Mouse (Mus musculus): Measurements from ENCODE around the gene Vwa3a. TPM values are rescaled to one million over a fixed set of nuclear protein-coding genes. Genes with fewer than 3 reads are reported as not detected.

Gene Vwa3a
- polyA plus RNA-seq, 1 experiment from 2014 or later = 0.41 TPM

GRCm38 (mm10) chr7:120754671-120755070 lies 15.6 kb downstream of the Vwa3a start:
- 8% methylated on average over 5 of the region's 5 CpGs for WGBS
- no peaks in the 10 kb centered on the region for H3K27me3 ChIP-seq (ENCODE audit: poor library complexity, severe bottlenecking)
- no peak overlapping the region for H3K27ac ChIP-seq
- H3K4me3 ChIP-seq = no peak overlapping the region
- H3K36me3 ChIP-seq (replicated peaks) = no peaks in the 10 kb centered on the region
- no peaks in the 10 kb centered on the region for H3K9me3 ChIP-seq
- no peaks in the 10 kb centered on the region for H3K4me1 ChIP-seq
- peak; percentile 84 for DNase-seq (ENCODE audit: extremely low spot score, low spot score)

- Histone ChIP-seq H3K4me1 (peaks cover 18% of the 10 kb centered on the region), H3K4me3 (no peak overlapping the region), H3K27me3 (ENCODE audit: poor library complexity, severe bottlenecking) (no peaks in the 10 kb centered on the region), H3K27ac (0 out of 2 replicates have a peak overlapping the region, but pooled peaks have one; percentile 60), H3K36me3 (replicated peaks) (no peaks in the 10 kb centered on the region), H3K9me3 (no peaks in the 10 kb centered on the region)
- 4% methylated on average over 1 of the region's 1 CpGs for WGBS
- no peak for DNase-seq (ENCODE audit: extremely low spot score, low spot score)
These were observed 28.3 kb downstream of the Vwa3a start for GRCm38 (mm10) chr7:120767369-120767768.

GRCm38 (mm10) chr7:120771389-120771788 lies 32.3 kb downstream of the Vwa3a start:
- DNase-seq (ENCODE audit: extremely low spot score, low spot score) = no peak

GRCm38 (mm10) chr7:120778012-120778411 lies 38.9 kb downstream of the Vwa3a start:
- WGBS = 68% methylated on average over 2 of the region's 2 CpGs
- Histone ChIP-seq H3K36me3 (replicated peaks) (no peaks in the 10 kb centered on the region), H3K4me3 (no peak overlapping the region), H3K4me1 (no peaks in the 10 kb centered on the region), H3K27ac (no peak overlapping the region), H3K9me3 (no peaks in the 10 kb centered on the region), H3K27me3 (ENCODE audit: poor library complexity, severe bottlenecking) (no peaks in the 10 kb centered on the region)
- DNase-seq (ENCODE audit: extremely low spot score, low spot score) = no peak

More at GRCm38 (mm10) chr7:120771389-120771788, 32.3 kb downstream of the Vwa3a start:
- WGBS = 65% methylated on average over 1 of the region's 1 CpGs
- H3K4me3 ChIP-seq = no peak overlapping the region
- H3K4me1 ChIP-seq = peaks cover 17% of the 10 kb centered on the region
- no peaks in the 10 kb centered on the region for H3K27me3 ChIP-seq (ENCODE audit: poor library complexity, severe bottlenecking)
- no peaks in the 10 kb centered on the region for H3K36me3 ChIP-seq (replicated peaks)
- H3K27ac ChIP-seq = no peak overlapping the region
- H3K9me3 ChIP-seq = no peaks in the 10 kb centered on the region

- Histone ChIP-seq H3K4me3 (no peak overlapping the region), H3K27me3 (ENCODE audit: poor library complexity, severe bottlenecking) (no peaks in the 10 kb centered on the region), H3K4me1 (no peaks in the 10 kb centered on the region), H3K9me3 (no peaks in the 10 kb centered on the region), H3K27ac (no peak overlapping the region), H3K36me3 (replicated peaks) (no peaks in the 10 kb centered on the region)
- 81% methylated on average over 4 of the region's 4 CpGs for WGBS
- no peak for DNase-seq (ENCODE audit: extremely low spot score, low spot score)
These were observed 56.4 kb downstream of the Vwa3a start for GRCm38 (mm10) chr7:120795544-120795943.

GRCm38 (mm10) chr7:120796369-120796768 lies 57.3 kb downstream of the Vwa3a start:
- Histone ChIP-seq H3K27me3 (ENCODE audit: poor library complexity, severe bottlenecking) (no peaks in the 10 kb centered on the region), H3K4me3 (no peak overlapping the region), H3K27ac (no peak overlapping the region), H3K4me1 (no peaks in the 10 kb centered on the region), H3K36me3 (replicated peaks) (no peaks in the 10 kb centered on the region), H3K9me3 (no peaks in the 10 kb centered on the region)
- 78% methylated on average over 3 of the region's 3 CpGs for WGBS
- DNase-seq (ENCODE audit: extremely low spot score, low spot score) = no peak

- Histone ChIP-seq H3K27ac (no peak overlapping the region), H3K27me3 (ENCODE audit: poor library complexity, severe bottlenecking) (peaks cover 4% of the 10 kb centered on the region), H3K9me3 (no peaks in the 10 kb centered on the region), H3K4me1 (no peaks in the 10 kb centered on the region), H3K36me3 (replicated peaks) (no peaks in the 10 kb centered on the region), H3K4me3 (no peak overlapping the region)
- 92% methylated on average over 2 of the region's 2 CpGs for WGBS
- no peak for DNase-seq (ENCODE audit: extremely low spot score, low spot score)
These were observed 64.2 kb downstream of the Vwa3a start for GRCm38 (mm10) chr7:120803268-120803667.

- H3K36me3 ChIP-seq (replicated peaks) = no peaks in the 10 kb centered on the region
- peaks cover 6% of the 10 kb centered on the region for H3K4me1 ChIP-seq
- 0 out of 2 replicates have a peak overlapping the region, but pooled peaks have one; percentile 20 for H3K27ac ChIP-seq
- no peaks in the 10 kb centered on the region for H3K9me3 ChIP-seq
- H3K27me3 ChIP-seq (ENCODE audit: poor library complexity, severe bottlenecking) = peaks cover 38% of the 10 kb centered on the region
- WGBS = 2% methylated on average over 27 of the region's 27 CpGs
- H3K4me3 ChIP-seq = peak overlapping the region; percentile 46
- DNase-seq (ENCODE audit: extremely low spot score, low spot score) = no peak
These were observed 70.6 kb downstream of the Vwa3a start for GRCm38 (mm10) chr7:120809705-120810104.

- H3K4me3 ChIP-seq = no peak within 1 kb of the TSS
- H3K27ac ChIP-seq = no peak within 1 kb of the TSS
- H3K4me1 ChIP-seq = peaks cover 6% of the 10 kb centered on the region
- no peak for DNase-seq (ENCODE audit: extremely low spot score, low spot score)
- no peaks in the 10 kb centered on the region for H3K36me3 ChIP-seq (replicated peaks)
- WGBS = 88% methylated on average over 6 of the region's 6 CpGs
- H3K9me3 ChIP-seq = no peaks in the 10 kb centered on the region
- peaks cover 38% of the 10 kb centered on the region for H3K27me3 ChIP-seq (ENCODE audit: poor library complexity, severe bottlenecking)
These were observed 72.8 kb downstream of the Vwa3a start, which contains the start of gene Gm5737 for GRCm38 (mm10) chr7:120811834-120812415. TSS of gene Gm5737 (plus strand) at chr7:120812365.

- Histone ChIP-seq H3K27ac (no peak overlapping the region), H3K4me3 (no peak overlapping the region), H3K4me1 (no peaks in the 10 kb centered on the region), H3K9me3 (no peaks in the 10 kb centered on the region), H3K27me3 (ENCODE audit: poor library complexity, severe bottlenecking) (peaks cover 3% of the 10 kb centered on the region; the same call in 1 of the 2 replicates), H3K36me3 (replicated peaks) (no peaks in the 10 kb centered on the region)
- no peak for DNase-seq (ENCODE audit: extremely low spot score, low spot score)
- 90% methylated on average over 6 of the region's 6 CpGs for WGBS
These were observed 78.4 kb downstream of the Vwa3a start for GRCm38 (mm10) chr7:120817552-120817951.

GRCm38 (mm10) chr7:120819386-120819785 lies 80.3 kb downstream of the Vwa3a start:
- Histone ChIP-seq H3K27ac (no peak overlapping the region), H3K4me1 (no peaks in the 10 kb centered on the region), H3K36me3 (replicated peaks) (no peaks in the 10 kb centered on the region), H3K9me3 (no peaks in the 10 kb centered on the region), H3K4me3 (no peak overlapping the region), H3K27me3 (ENCODE audit: poor library complexity, severe bottlenecking) (peaks cover 9% of the 10 kb centered on the region; the same call in 1 of the 2 replicates)
- 94% methylated on average over 4 of the region's 4 CpGs for WGBS
- no peak for DNase-seq (ENCODE audit: extremely low spot score, low spot score)

GRCm38 (mm10) chr7:120823248-120823647 lies 84.1 kb downstream of the Vwa3a start:
- 31% methylated on average over 5 of the region's 5 CpGs for whole genome bisulfite sequencing

GRCm38 (mm10) chr7:120825097-120825496 lies 86.0 kb downstream of the Vwa3a start:
- WGBS = 78% methylated on average over 2 of the region's 2 CpGs

More at GRCm38 (mm10) chr7:120823248-120823647, 84.1 kb downstream of the Vwa3a start:
- Histone ChIP-seq H3K27me3 (ENCODE audit: poor library complexity, severe bottlenecking) (peaks cover 9% of the 10 kb centered on the region; the same call in 1 of the 2 replicates), H3K9me3 (no peaks in the 10 kb centered on the region), H3K27ac (no peak overlapping the region), H3K4me3 (no peak overlapping the region), H3K36me3 (replicated peaks) (no peaks in the 10 kb centered on the region), H3K4me1 (no peaks in the 10 kb centered on the region)
- peak; percentile 65 for DNase-seq (ENCODE audit: extremely low spot score, low spot score)

More at GRCm38 (mm10) chr7:120825097-120825496, 86.0 kb downstream of the Vwa3a start:
- no peak for DNase-seq (ENCODE audit: extremely low spot score, low spot score)
- Histone ChIP-seq H3K27me3 (ENCODE audit: poor library complexity, severe bottlenecking) (peaks cover 26% of the 10 kb centered on the region), H3K4me1 (peaks cover 1% of the 10 kb centered on the region; the same call in 1 of the 2 replicates), H3K36me3 (replicated peaks) (no peaks in the 10 kb centered on the region), H3K27ac (no peak overlapping the region), H3K4me3 (no peak overlapping the region), H3K9me3 (no peaks in the 10 kb centered on the region)
